Mouse (Mus musculus) brown adipose tissue, adult 24 weeks (tissue): ENCODE data around the gene S100a10. TPM values are rescaled to one million over a fixed set of nuclear protein-coding genes. Genes with fewer than 3 reads are reported as not detected.
"Not testable (repeated sequence)": the region's sequence is repeated elsewhere in the genome, so short reads cannot be mapped to it uniquely, and the experiment has no call there.

Experiments used
- H3K27ac ChIP-seq: fragments of 200-500 bp; replicated peaks from 2 replicates; pipeline ENCODE4 v1.5.1; 2012; ENCODE audit warnings: low read depth, mild to moderate bottlenecking, low read length
- H3K4me1 ChIP-seq: fragments of 200-500 bp; 2 replicates; pipeline ENCODE4 v1.6.1; 2012; ENCODE audit warnings: low read length, mixed read lengths; ENCODE audit not compliant: control insufficient read depth, insufficient read depth, insufficient read length
- H3K4me3 ChIP-seq: fragments of 200-500 bp; 2 replicates; pipeline ENCODE4 v1.5.1; 2012; ENCODE audit warnings: low read depth, mild to moderate bottlenecking, low read length, moderate library complexity; ENCODE audit not compliant: insufficient read depth
- polyA plus RNA-seq: library from polyadenylated mRNA; stranded (reverse); fragments of >200 nt; gene quantifications from 2 replicates; pipeline ENCODE4 v1.2.4, GENCODE M21; 2012; ENCODE audit not compliant: missing spikeins, insufficient read depth, insufficient read length

S100a10 gene
- polyA plus RNA-seq, 1 experiment = 572 TPM

DNA sequence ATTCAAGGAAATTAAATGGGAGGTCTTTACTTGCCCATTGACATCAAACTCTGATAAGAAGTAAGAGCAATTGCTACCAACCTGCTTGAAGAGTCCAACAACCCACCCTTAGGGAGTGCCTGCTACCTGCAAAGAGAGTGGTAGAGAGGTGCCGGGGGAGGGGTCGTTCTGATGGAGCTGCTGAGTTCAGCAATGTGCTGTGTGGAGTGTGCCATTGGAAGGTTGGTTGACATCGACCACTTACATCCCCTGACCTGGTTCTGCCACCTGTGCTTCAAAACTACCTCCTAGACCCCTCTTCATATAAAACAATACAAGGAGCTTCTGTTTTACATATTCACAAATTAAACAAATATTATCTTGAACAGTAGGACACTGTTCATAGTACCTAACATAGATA is 27.6 kb upstream of the S100a10 start:
- Histone ChIP-seq H3K4me1 (no peaks in the 10 kb centered on the region), H3K4me3 (no peak overlapping the region), H3K27ac (no peak overlapping the region)

DNA sequence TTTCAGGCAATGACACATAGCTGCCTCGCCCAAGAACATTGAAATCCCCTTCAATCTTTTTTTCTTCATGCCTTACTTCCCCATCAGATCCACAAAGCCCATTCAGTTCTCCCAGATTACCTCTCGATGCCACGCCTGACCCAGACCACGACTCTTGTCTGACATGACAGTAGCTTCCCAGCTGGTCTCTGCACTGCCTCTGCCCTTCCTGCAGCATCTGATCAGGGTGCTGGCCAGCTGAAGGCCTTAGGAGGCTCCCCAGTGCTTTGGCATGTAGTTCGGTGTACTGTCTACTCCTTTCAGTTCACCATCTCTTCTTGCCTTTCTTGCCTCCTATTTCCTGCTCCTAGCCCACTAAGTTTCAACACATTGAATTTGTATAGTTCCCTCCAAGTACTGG is 26.1 kb upstream of the S100a10 start:
- Histone ChIP-seq H3K27ac (no peak overlapping the region), H3K4me1 (no peaks in the 10 kb centered on the region), H3K4me3 (no peak overlapping the region)

DNA sequence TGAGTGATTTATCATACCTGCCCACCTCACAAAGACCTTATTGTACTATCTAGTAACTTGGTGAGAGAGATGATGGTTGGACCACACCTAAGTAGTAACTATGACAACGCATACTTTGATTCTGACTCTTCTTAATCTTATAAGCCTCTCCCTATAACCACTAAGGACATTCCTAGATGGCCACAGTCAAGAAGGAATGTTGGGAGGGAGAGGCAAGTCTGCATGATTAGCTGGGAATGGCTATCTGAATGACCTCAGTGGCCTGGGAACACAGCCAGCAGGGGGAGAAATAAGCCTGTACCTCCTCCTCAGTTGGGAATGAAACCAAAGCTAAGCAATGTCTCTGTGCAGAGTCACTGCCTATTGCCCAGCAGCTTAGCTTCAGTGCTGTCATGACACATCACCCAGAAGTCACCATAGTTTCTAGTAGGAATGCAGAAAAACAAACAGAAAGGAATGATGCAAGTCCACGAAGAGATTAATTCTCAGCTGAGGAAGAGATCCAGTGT is 17.8 kb upstream of the S100a10 start:
- no peak overlapping the region for H3K4me3 ChIP-seq
- peak overlapping the region; percentile 46; the same call in 1 of the 2 replicates for H3K27ac ChIP-seq
- no peaks in the 10 kb centered on the region for H3K4me1 ChIP-seq

DNA sequence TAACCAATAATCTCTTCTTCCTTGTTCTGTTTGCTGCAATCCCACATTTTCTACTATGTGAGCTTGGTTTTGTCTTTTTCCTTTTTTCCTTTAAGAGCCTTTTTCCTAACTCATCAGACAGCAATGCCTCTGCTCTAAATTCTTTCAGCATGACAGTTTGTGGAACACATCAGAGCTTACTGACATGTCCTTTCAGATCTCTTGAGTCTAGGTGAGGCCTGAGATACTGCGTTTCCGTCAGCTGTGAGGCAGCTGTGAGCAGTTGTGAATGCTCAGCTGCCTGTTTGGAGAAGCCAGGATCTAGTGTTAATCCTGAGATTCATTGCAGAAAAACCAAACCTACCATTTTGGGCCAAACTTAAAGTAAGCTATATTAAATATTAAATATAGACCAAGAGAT is 16.4 kb upstream of the S100a10 start:
- H3K27ac ChIP-seq = no peak overlapping the region; the same call in 1 of the 2 replicates
- H3K4me1 ChIP-seq = no peaks in the 10 kb centered on the region
- no peak overlapping the region for H3K4me3 ChIP-seq

DNA sequence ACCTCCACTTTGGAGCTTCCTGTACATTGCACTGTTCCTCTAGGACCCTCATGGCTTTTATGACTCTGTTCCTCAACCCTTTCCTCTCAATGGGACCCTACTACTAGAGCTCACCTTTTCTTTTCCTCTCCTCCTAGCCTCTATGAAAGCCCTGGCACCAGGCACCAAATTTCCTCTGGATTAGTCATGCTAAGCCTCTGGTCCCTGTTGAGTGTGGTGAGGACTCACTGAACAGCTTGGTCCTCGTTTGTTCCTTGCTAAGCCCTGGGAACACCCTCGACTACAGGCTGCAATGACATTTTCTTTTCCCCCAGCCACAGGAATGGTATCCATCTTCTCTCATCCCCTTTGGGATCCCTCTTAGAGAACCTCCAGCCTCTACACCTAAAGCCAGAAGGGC is 13.4 kb upstream of the S100a10 start:
- Histone ChIP-seq H3K4me1 (no peaks in the 10 kb centered on the region), H3K4me3 (no peak overlapping the region), H3K27ac (no peak overlapping the region)

DNA sequence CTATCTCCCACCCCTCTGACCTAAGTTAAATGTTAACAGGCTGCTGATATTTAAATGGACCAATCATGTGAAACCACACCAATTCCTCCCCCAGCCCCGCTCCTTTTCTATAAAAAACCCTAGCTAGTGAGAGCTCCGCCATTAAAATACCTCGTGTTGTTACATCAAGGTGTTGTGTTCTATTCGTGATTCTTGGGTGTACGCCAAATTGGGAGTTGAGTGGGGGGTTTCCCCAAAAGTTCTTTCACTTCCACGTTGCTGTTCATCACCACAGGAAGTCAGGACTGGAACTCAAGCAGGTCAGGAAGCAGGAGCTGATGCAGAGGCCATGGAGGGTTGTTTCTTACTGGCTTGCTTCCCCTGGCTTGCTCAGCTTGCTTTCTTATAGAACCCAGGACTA is 10.7 kb upstream of the S100a10 start:
- H3K4me3 ChIP-seq, H3K27ac ChIP-seq, H3K4me1 ChIP-seq: not testable (repeated sequence)

DNA sequence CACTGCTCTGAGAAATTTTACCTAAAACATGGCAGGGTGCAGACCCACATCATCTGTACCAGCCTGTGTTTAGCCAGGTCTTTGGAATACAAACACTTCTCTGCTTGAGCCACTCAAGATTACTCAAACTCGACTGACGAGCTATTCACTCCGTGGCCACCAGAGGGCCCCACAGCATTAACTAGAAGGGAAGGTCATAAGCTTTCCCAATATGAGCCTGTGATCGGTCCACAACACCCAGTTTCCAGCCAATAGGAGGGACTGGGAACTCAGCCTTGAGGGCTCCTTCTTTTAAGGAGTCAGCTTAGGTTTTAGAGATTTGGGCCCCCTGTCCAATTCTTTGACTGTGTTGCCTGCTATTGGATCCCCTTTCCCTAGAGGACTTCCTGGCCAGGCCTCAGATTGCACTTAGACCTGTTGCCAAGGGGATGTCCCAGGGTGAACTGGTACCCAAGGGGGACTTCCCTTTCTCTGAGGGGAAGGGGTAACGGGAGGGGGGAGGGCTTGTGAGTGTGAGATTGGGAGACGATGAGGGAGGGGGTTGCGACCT is 7.7 kb upstream of the S100a10 start:
- H3K27ac ChIP-seq = no peak overlapping the region
- no peak overlapping the region for H3K4me3 ChIP-seq

DNA sequence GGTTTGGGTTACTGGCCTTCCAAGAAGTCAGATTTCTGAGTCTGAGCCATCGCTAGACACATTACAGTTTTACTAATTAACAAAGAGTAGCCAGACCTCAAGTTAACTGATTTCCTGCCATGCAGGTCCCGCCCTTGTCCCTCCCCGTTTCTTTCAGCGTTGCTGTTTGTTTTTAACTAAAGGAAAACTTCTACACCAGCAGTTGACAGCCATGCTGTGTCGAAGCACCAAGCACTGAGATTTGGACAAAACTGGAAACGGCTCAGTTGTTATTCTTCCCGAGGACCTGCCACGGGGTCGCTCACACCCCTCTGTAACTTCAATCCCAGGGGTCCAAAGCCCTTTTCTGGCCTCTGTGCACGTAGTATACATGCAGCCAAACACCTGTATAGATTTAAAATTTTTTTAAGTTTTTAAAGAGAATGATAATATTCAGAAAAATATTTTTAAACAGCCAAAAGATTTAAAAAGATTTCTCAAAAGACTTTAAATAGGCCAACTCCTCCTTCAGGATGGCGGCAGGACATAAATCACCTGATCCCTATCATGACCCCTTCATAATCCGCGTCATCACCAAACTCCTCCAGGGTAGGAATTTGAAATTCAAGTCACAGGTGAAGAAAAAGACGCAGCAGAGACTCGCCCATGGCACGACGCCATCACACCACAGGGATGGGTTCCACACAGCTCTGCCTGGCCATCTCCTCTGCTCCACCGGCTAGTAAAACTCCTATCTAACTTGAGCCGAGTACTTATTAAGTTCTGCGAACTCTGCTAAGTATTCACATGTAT is 6.9 kb upstream of the S100a10 start:
- no peak overlapping the region for H3K4me3 ChIP-seq
- peaks cover 3% of the 10 kb centered on the region; the same call in 1 of the 2 replicates for H3K4me1 ChIP-seq

More for the DNA sequence above, 7.7 kb upstream of the S100a10 start:
- peaks cover 2% of the 10 kb centered on the region; the same call in 1 of the 2 replicates for H3K4me1 ChIP-seq

DNA sequence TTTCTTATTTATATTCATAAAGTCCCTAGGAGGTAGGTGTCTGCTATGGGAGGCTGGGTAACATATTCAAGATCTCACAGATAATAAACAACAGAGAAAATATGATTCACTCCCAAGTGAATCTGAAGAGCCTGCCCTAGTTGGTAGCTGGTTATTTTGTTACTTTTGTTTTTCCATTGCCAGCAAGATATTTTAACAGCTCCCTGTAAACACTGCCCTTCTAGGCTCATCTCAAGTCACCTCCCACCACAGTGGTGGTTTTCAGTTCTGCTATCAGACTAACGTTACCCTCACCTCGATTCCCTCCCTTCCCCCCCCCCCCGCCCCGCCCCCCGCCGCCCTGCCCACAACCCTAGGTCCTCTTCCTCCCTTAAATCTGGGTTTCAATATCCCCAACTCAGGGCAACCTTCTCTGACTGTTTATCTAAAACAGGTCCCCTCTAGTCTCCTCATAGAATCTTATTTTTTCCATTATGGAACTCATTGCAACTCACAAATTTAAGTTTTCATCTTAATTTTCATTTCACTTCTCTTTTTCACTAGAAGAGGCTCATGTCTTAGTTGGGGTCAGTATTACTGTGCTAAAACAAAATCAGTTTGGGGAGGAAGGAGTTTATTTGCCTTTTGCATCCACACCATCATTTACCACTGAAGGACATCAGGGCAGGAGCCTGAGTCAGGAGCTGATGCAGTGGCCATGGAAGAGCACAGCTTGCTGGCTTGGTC is 6.2 kb upstream of the S100a10 start:
- Histone ChIP-seq H3K4me1 (peaks cover 3% of the 10 kb centered on the region; the same call in 1 of the 2 replicates), H3K4me3 (no peak overlapping the region), H3K27ac (no peak overlapping the region)

More for the DNA sequence above, 6.9 kb upstream of the S100a10 start:
- H3K27ac ChIP-seq = peak overlapping the region; percentile 40; the same call in 1 of the 2 replicates

DNA sequence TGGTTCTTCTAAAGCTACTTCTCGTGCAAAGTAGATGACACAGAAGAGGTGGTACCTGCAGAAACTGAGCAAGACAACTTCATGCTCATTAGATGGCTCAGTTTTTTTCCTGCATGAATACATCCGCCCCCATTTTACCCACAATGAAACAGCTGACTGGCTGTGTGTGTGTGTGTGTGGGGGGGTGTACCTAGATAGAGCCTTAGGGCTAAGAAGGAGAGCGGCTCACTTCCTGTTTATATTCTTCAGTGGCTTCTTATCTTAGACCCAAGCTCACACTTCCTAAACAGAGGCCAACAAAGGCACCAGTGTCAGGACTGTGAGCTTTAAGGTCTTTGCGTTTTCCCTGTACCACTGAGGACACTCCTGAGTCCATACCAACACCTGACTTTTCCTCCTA is 4.9 kb upstream of the S100a10 start:
- Histone ChIP-seq H3K4me3 (no peak overlapping the region), H3K27ac (no peak overlapping the region), H3K4me1 (peaks cover 10% of the 10 kb centered on the region; the same call in 1 of the 2 replicates)

DNA sequence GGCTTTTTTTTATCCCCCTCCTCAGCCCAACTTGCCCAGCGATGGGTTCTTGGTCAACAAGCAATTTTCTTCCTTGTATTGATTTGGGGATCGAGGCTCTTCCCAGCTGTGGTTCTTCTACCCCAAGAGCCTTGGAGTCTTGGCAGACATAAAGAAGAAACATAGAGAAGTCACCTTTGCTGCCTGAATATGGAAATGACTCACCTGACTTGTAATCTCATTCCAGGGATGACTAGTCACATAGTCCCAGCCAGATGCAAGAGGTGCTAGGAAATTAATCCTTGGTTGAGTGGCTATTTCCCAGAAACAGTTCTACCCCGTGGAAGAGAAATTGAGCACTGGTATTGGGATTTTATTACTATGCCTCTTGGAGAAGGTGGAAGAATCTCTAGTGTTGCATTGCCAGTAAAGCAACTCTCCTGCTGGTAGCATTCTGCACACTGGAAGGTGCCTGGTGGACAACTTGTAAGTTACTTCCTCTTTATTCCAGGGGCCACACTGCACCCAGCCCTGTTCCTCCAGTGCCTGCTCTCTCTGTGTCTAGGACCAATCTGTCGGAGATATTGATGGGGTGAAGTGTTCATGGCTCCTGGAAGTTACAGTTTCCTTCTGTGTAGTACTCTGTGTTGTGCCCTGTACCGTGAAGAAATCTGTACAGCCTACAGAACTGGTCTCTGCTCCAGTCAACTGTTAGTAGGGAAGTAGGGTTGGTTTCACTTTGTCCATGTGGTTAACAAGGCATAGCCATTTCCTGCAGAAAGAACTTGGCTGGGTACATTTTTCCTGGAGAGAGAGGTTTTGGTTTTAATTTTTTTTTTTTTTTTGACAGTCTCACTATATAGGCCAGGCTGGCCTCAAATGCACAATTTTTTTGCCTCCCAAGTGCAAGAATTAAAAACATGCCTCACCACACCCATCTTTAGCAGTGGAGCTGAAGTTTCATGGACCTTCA is 2.7 kb upstream of the S100a10 start:
- Histone ChIP-seq H3K4me3 (no peak overlapping the region), H3K27ac (peak overlapping the region; percentile 68), H3K4me1 (peaks cover 14% of the 10 kb centered on the region; the same call in 1 of the 2 replicates)

DNA sequence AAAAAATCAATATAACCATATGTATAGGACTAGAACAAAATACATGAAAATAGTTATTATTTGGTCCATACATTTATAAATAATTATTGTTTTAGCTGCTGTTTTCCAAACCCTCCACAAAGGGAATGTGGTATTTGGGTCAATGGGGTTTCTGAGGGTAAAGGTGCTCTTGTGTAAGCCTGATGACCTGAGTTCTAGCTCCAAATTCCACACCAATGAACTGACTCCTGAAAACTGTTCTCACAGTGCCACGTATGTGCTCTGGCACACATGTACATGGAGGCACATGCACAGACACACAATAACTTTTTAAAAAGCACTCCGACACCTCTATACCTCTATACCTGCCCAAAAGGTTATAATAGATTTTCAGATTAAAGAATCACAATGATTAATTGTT is 1.6 kb upstream of the S100a10 start:
- H3K4me3 ChIP-seq = no peak overlapping the region
- no peak overlapping the region for H3K27ac ChIP-seq
- H3K4me1 ChIP-seq = peaks cover 18% of the 10 kb centered on the region; the same call in 1 of the 2 replicates

DNA sequence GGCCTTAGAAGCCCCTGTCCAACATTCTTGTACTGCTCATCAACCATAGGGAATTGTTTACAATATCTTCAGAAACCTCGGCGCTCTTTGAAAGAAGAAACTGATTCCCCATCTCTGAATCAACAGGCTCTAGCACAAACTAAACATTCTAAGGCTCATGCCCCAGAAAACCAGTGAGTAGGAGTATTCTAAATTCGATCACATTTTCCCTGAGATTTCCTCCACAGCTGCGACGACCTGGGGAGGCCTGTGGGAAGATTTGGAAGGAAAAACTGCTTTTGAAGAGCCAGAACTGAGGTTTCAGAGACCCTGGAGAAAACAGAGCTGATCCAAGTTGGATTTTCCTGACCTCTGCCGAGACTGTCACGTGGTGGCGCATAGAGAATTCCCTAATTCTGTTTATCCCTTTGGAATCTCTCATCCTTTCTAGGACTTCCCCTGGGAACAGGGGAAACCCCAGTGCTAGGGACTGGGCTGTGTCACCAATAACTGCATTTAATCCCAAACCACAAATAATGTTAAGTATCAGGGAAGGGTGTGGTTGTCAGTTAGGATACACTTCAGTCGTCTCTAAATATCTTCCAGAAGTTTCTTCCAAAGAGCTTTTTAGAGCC is 1.0 kb upstream of the S100a10 start:
- Histone ChIP-seq H3K27ac (peak overlapping the region; percentile 80), H3K4me3 (no peak overlapping the region), H3K4me1 (peaks cover 23% of the 10 kb centered on the region; the same call in 1 of the 2 replicates)

DNA sequence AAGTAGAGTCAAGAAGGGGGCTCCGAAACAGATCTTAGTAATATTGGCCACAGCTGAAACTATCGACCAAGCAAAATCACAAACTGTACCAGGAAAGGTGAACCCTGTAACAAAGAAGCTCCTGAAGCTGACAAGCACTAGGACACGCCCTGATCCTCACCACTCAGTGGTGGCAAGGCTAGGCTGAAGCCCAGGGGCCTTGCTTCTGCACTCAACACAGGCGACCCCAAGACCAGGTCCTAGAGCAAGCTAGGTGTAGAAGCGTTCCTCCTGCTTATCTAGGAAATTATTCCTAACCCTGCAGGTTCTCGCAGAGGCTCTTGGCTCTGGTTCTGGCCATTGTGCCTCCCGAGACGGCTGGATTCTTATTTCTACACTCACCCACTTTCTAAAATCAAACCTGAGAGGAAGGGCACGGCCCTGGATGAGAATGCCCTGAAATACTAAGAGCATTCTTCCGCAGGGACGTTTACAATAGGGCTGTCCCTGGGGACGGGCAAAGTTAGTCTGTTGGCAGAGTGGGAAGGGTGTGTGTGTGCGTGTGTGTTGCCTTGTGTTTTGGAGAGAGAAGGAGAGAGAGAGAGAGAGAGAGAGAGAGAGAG is 400 bp upstream of the S100a10 start:
- Histone ChIP-seq H3K4me3 (peak overlapping the region; percentile 82), H3K4me1 (peaks cover 26% of the 10 kb centered on the region; the same call in 1 of the 2 replicates), H3K27ac (peak overlapping the region; percentile 80)
